Mouse (Mus musculus) forebrain, embryonic 10.5 days (tissue): ENCODE measurements around the gene Myo1e. TPM values are rescaled to one million over a fixed set of nuclear protein-coding genes. Genes with fewer than 3 reads are reported as not detected.

Source experiments
- DNase-seq: peaks from one replicate; pipeline ENCODE4 v3.0.0-alpha.2; 2017; ENCODE audit warnings: low spot score; ENCODE audit errors: extremely low spot score
- H3K27ac ChIP-seq: fragments of 300-500 bp; sonication (generic); 2 replicates; pipeline ENCODE4 v1.5.1; 2016; ENCODE audit warnings: mild to moderate bottlenecking
- H3K27me3 ChIP-seq: fragments of 300-500 bp; sonication (generic); 2 replicates; pipeline ENCODE4 v1.6.1; 2016; ENCODE audit warnings: mild to moderate bottlenecking; ENCODE audit not compliant: poor library complexity, severe bottlenecking
- H3K36me3 ChIP-seq: fragments of 300-500 bp; sonication (generic); replicated peaks from 2 replicates; pipeline ENCODE4 v1.6.1; 2016; ENCODE audit warnings: mild to moderate bottlenecking, moderate library complexity
- H3K4me1 ChIP-seq: fragments of 300-500 bp; sonication (generic); 2 replicates; pipeline ENCODE4 v1.6.1; 2016
- H3K4me3 ChIP-seq: fragments of 300-500 bp; sonication (generic); 2 replicates; pipeline ENCODE4 v1.5.1; 2016; ENCODE audit warnings: mild to moderate bottlenecking, moderate library complexity
- H3K9me3 ChIP-seq: fragments of 300-500 bp; sonication (generic); 2 replicates; pipeline ENCODE4 v1.6.1; 2016; ENCODE audit warnings: mild to moderate bottlenecking, moderate library complexity
- WGBS: fragments of 180-500 bp; shearing (Covaris S2); methylation state at CpG from one replicate; pipeline ENCODE4 v1.1.7; 2016; 5-methylcytosine and 5-hydroxymethylcytosine counted together
- polyA plus RNA-seq: library from polyadenylated mRNA; unstranded; fragments of >200 nt; fragmentation: Nextera tagmentation; extraction: Ambion mirVana; gene quantifications from 2 replicates; pipeline ENCODE4 v1.2.1, GENCODE M21; 2016

Gene Myo1e
- polyA plus RNA-seq: 11.4 and 12.5 TPM in 2 replicates

- Histone ChIP-seq H3K27ac (peak within 1 kb of the TSS; percentile 85), H3K27me3 (peaks cover 38% of the 10 kb centered on the region), H3K4me3 (peak within 1 kb of the TSS; percentile 79), H3K9me3 (no peaks in the 10 kb centered on the region), H3K36me3 (no peaks in the 10 kb centered on the region), H3K4me1 (peaks cover 33% of the 10 kb centered on the region)
- under 1% methylated on average over 43 of the region's 43 CpGs for WGBS
- peak; percentile 88 for DNase-seq
Measured at GRCm38 (mm10) chr9:70207151-70207831, at the start of gene Myo1e. Gene Myo1e, plus strand, starts transcription at chr9:70207350.

DNA sequence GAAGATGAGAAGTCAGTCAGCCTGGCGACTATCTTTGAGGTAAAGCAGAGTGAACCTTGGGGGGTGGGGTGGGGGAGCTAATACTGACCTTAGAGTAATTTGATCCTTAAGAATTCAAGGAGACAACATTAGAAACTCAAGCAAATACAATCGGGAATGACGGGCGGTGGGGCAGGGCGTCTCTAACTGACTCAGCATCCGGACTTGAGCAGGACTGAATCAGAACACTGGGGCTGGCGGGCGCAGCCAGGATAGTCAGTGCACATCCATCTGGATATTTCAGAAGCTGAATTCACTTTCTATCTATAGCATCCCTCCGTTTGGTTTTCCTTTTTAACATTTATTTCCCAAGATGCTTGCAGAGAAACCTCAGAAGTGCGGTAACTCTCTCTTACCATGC lies 47.1 kb upstream of the Myo1e start:
- Histone ChIP-seq H3K9me3 (no peaks in the 10 kb centered on the region), H3K4me3 (no peak overlapping the region), H3K4me1 (0 out of 2 replicates have a peak, but pooled peaks cover 3% of the 10 kb centered on the region), H3K27ac (no peak overlapping the region), H3K27me3 (no peaks in the 10 kb centered on the region), H3K36me3 (no peaks in the 10 kb centered on the region)
- DNase-seq: no peak
- 84% methylated on average over 10 of the region's 10 CpGs for WGBS

DNA sequence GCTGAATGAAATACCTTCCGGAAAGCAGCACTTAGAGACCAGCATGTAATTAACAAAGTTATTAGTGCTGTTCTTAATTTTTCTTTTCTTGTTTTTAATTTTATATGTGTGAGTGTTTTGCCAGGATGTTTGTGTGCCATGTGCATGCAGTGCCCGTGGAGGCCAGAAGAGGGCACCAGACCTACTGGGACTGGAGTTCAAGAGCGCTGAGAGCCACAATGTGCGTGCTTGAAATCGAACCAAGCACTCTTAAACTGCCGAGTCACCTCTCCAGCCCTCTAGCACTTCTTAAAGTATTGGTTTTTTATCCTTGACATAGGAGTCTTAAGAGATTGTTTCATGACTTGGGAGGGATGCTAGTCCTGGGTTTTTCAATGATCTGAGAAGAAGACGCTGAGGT lies 38.2 kb upstream of the Myo1e start:
- H3K36me3 ChIP-seq: no peaks in the 10 kb centered on the region
- 83% methylated on average over 7 of the region's 7 CpGs for WGBS
- no peak overlapping the region for H3K27ac ChIP-seq
- DNase-seq: no peak
- no peak overlapping the region for H3K4me3 ChIP-seq
- peaks cover 3% of the 10 kb centered on the region for H3K4me1 ChIP-seq
- H3K9me3 ChIP-seq: no peaks in the 10 kb centered on the region
- H3K27me3 ChIP-seq: no peaks in the 10 kb centered on the region

- no peaks in the 10 kb centered on the region for H3K9me3 ChIP-seq
- peaks cover 21% of the 10 kb centered on the region for H3K4me1 ChIP-seq
- no peak overlapping the region for H3K4me3 ChIP-seq
- DNase-seq: no peak
- 54% methylated on average over 4 of the region's 4 CpGs for WGBS
- no peaks in the 10 kb centered on the region for H3K36me3 ChIP-seq
- no peaks in the 10 kb centered on the region for H3K27me3 ChIP-seq
- peak overlapping the region; percentile 73 for H3K27ac ChIP-seq
Measured at GRCm38 (mm10) chr9:70174291-70174848, 32.8 kb upstream of the Myo1e start.

GRCm38 (mm10) chr9:70174896-70175295 lies 32.3 kb upstream of the Myo1e start:
- WGBS: 48% methylated on average over 6 of the region's 6 CpGs
- Histone ChIP-seq H3K4me1 (peaks cover 21% of the 10 kb centered on the region), H3K27me3 (no peaks in the 10 kb centered on the region), H3K4me3 (no peak overlapping the region), H3K36me3 (no peaks in the 10 kb centered on the region), H3K9me3 (no peaks in the 10 kb centered on the region), H3K27ac (peak overlapping the region; percentile 73)
- DNase-seq: no peak

DNA sequence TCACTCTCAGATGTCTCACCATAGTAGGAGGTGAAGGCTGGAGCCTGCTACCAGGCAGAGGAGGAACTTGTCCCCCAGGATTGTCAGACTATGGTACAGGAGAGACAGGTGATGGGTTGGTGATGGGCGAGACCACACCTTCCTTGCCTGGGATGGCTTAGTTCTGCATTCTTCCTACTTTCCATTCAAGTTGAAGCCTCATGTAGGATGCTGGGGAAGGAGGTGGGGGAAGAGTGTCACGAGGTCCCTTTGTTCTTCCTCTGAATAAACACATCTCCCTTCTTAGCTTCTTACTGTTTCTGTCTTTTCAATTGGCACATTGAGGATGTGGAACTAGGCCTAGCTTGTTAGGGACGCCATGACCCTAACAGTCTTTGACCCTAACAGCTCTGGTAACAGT lies 30.9 kb upstream of the Myo1e start:
- Histone ChIP-seq H3K27ac (no peak overlapping the region), H3K4me1 (peaks cover 26% of the 10 kb centered on the region), H3K27me3 (peaks cover 11% of the 10 kb centered on the region), H3K9me3 (no peaks in the 10 kb centered on the region), H3K4me3 (no peak overlapping the region), H3K36me3 (no peaks in the 10 kb centered on the region)
- no peak for DNase-seq
- WGBS: 82% methylated on average over 3 of the region's 3 CpGs

GRCm38 (mm10) chr9:70181719-70182118 lies 25.4 kb upstream of the Myo1e start:
- H3K27me3 ChIP-seq: peaks cover 14% of the 10 kb centered on the region
- H3K27ac ChIP-seq: no peak overlapping the region

DNA sequence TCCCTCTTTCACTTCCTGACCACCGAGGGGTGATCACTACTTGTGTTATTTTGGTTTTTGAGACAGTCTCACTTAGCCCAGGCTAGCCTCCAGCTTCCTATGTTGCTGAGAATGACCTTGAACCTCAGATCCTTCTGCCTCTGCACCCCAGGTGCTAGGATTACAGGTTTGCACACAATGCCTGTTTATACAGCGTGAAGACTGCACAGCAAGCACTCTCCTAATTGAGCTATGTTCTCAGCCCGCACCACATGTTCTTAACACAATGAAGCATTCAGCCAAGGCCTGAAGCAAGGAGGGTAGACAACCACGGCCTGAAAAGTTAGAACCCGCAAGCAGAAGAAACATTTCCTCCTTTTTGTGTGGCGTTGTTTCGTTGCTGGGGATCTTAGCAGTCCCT lies 24.5 kb upstream of the Myo1e start:
- WGBS: 35% methylated on average over 7 of the region's 7 CpGs

More at GRCm38 (mm10) chr9:70181719-70182118, 25.4 kb upstream of the Myo1e start:
- Histone ChIP-seq H3K4me1 (peaks cover 23% of the 10 kb centered on the region), H3K4me3 (no peak overlapping the region), H3K36me3 (no peaks in the 10 kb centered on the region), H3K9me3 (no peaks in the 10 kb centered on the region)
- 47% methylated on average over 12 of the region's 12 CpGs for WGBS
- no peak for DNase-seq

GRCm38 (mm10) chr9:70192336-70192735 lies 14.8 kb upstream of the Myo1e start:
- no peak for DNase-seq
- no peak overlapping the region for H3K27ac ChIP-seq
- H3K36me3 ChIP-seq: no peaks in the 10 kb centered on the region
- H3K9me3 ChIP-seq: no peaks in the 10 kb centered on the region
- no peaks in the 10 kb centered on the region for H3K27me3 ChIP-seq
- H3K4me3 ChIP-seq: no peak overlapping the region
- WGBS: 91% methylated on average over 5 of the region's 5 CpGs
- H3K4me1 ChIP-seq: 0 out of 2 replicates have a peak, but pooled peaks cover 5% of the 10 kb centered on the region

More for the DNA sequence above, 24.5 kb upstream of the Myo1e start:
- peak; percentile 26 for DNase-seq
- Histone ChIP-seq H3K9me3 (no peaks in the 10 kb centered on the region), H3K4me3 (no peak overlapping the region), H3K36me3 (no peaks in the 10 kb centered on the region), H3K27me3 (peaks cover 14% of the 10 kb centered on the region), H3K4me1 (peaks cover 23% of the 10 kb centered on the region), H3K27ac (no peak overlapping the region)

- no peak for DNase-seq
- H3K27me3 ChIP-seq: no peaks in the 10 kb centered on the region
- no peaks in the 10 kb centered on the region for H3K36me3 ChIP-seq
- no peak overlapping the region for H3K4me3 ChIP-seq
- H3K9me3 ChIP-seq: no peaks in the 10 kb centered on the region
- 0 out of 2 replicates have a peak, but pooled peaks cover 5% of the 10 kb centered on the region for H3K4me1 ChIP-seq
- no peak overlapping the region for H3K27ac ChIP-seq
- WGBS: 92% methylated on average over 11 of the region's 11 CpGs
Measured at GRCm38 (mm10) chr9:70194622-70195021, 12.5 kb upstream of the Myo1e start.

- H3K9me3 ChIP-seq: no peaks in the 10 kb centered on the region
- no peaks in the 10 kb centered on the region for H3K36me3 ChIP-seq
- H3K27me3 ChIP-seq: no peaks in the 10 kb centered on the region
- no peak overlapping the region for H3K4me3 ChIP-seq
- no peak for DNase-seq
- H3K4me1 ChIP-seq: peaks cover 8% of the 10 kb centered on the region; the same call in 1 of the 2 replicates
- no peak overlapping the region for H3K27ac ChIP-seq
- WGBS: 85% methylated on average over 15 of the region's 15 CpGs
Measured at GRCm38 (mm10) chr9:70196956-70197659, 10.0 kb upstream of the Myo1e start.

GRCm38 (mm10) chr9:70197992-70198391 lies 9.2 kb upstream of the Myo1e start:
- Histone ChIP-seq H3K36me3 (no peaks in the 10 kb centered on the region), H3K4me1 (peaks cover 8% of the 10 kb centered on the region; the same call in 1 of the 2 replicates), H3K27me3 (no peaks in the 10 kb centered on the region), H3K27ac (no peak overlapping the region), H3K4me3 (no peak overlapping the region), H3K9me3 (no peaks in the 10 kb centered on the region)
- WGBS: 94% methylated on average over 8 of the region's 8 CpGs
- DNase-seq: no peak

GRCm38 (mm10) chr9:70202753-70203152 lies 4.4 kb upstream of the Myo1e start:
- no peaks in the 10 kb centered on the region for H3K36me3 ChIP-seq
- H3K4me1 ChIP-seq: peaks cover 11% of the 10 kb centered on the region
- peak; percentile 60 for DNase-seq
- H3K4me3 ChIP-seq: no peak overlapping the region
- H3K9me3 ChIP-seq: no peaks in the 10 kb centered on the region
- no peak overlapping the region for H3K27ac ChIP-seq
- H3K27me3 ChIP-seq: peaks cover 15% of the 10 kb centered on the region
- 65% methylated on average over 5 of the region's 5 CpGs for WGBS
